Mouse (Mus musculus) macrophage (primary cell): ENCODE data around the gene Hsdl1. TPM values are rescaled to one million over a fixed set of nuclear protein-coding genes. Genes with fewer than 3 reads are reported as not detected.

Experiments
- H3K27ac ChIP-seq: fragments of 350-480 bp; formaldehyde crosslinking; 2 replicates; pipeline ENCODE4 v1.9.0; 2021
- H3K36me3 ChIP-seq: fragments of 350-480 bp; formaldehyde crosslinking; 2 replicates; pipeline ENCODE4 v1.9.0; 2021; ENCODE audit errors: inconsistent target
- H3K4me3 ChIP-seq: fragments of 350-480 bp; formaldehyde crosslinking; 2 replicates; pipeline ENCODE4 v1.9.0; 2021; ENCODE audit errors: inconsistent target
- H3K79me2 ChIP-seq: fragments of 350-480 bp; formaldehyde crosslinking; 2 replicates; pipeline ENCODE4 v1.9.0; 2021; ENCODE audit errors: inconsistent target
- WGBS: methylation state at CpG from one replicate; pipeline ENCODE4 v1.1.7; 2026; ENCODE audit warnings: inconsistent platforms; ENCODE audit not compliant: missing documents; 5-methylcytosine and 5-hydroxymethylcytosine counted together
- polyA plus RNA-seq: library from polyadenylated mRNA; stranded (reverse); fragments of 250-400 nt; gene quantifications from 3 replicates; pipeline ENCODE4 v1.2.4, GENCODE M21; 2018; ENCODE audit warnings: inconsistent platforms

Hsdl1 gene
- polyA plus RNA-seq, 1 experiment from 2014 or later, result 22.6 TPM

DNA sequence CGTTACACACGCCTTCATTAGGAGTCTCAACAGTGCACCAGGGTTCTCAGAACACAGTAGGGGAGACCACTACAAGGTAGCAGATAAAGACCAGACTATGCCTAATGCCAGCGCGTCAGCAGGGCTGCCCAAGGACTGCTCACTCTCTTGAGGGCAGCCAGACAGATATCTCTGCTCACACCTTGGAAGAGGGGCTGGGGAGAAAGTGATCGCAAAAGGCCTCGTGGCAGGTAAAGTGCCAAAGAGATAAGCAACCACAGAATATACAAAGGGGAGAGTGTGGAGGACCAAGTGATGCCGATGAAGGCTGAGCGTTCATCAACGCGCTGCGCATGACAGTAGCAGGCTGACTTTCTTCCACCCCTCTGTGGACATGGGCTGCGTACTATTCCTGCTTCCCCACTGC lies 29.4 kb upstream of the Hsdl1 start:
- Histone ChIP-seq H3K27ac (peak overlapping the region; percentile 54), H3K4me3 (peak overlapping the region; percentile 93), H3K79me2 (peaks cover 11% of the 10 kb centered on the region; the same call in 1 of the 2 replicates), H3K36me3 (peaks cover 24% of the 10 kb centered on the region; the same call in 1 of the 2 replicates)
- 40% methylated on average over 12 of the region's 12 CpGs for whole genome bisulfite sequencing

- Histone ChIP-seq H3K4me3 (peak overlapping the region; percentile 93; the same call in 1 of the 2 replicates), H3K27ac (no peak overlapping the region)
- WGBS, result 79% methylated on average over 4 of the region's 4 CpGs
Observed at GRCm38 (mm10) chr8:119603771-119604170, 28.8 kb upstream of the Hsdl1 start.

DNA sequence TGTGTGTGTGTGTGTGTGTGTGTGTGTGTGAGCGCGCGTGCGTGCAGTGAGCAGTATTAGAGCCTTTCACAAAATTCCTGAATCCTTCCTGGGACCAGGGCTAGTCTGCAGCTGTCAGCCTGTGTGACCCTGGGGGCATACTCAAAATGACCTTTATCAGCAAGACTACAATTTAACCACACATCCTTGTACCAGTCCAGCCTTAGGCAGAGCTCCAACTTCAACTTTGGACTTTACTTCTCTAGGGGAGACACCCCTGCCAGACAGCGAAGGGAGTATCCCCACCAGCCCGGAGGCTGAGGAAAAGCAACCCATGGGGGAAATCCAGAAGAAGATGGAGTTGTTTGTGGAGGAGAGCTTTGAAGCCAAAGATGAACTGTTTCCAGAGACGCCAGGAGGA lies 16.5 kb upstream of the Hsdl1 start:
- 93% methylated on average over 6 of the region's 7 CpGs for WGBS
- Histone ChIP-seq H3K27ac (no peak overlapping the region), H3K79me2 (no peaks in the 10 kb centered on the region), H3K4me3 (no peak overlapping the region), H3K36me3 (no peaks in the 10 kb centered on the region)

More at GRCm38 (mm10) chr8:119603771-119604170, 28.8 kb upstream of the Hsdl1 start:
- H3K36me3 ChIP-seq, result peaks cover 28% of the 10 kb centered on the region; the same call in 1 of the 2 replicates
- peaks cover 11% of the 10 kb centered on the region; the same call in 1 of the 2 replicates for H3K79me2 ChIP-seq

GRCm38 (mm10) chr8:119590348-119590747 lies 15.4 kb upstream of the Hsdl1 start:
- H3K27ac ChIP-seq, result no peak overlapping the region
- no peaks in the 10 kb centered on the region for H3K36me3 ChIP-seq
- no peak overlapping the region for H3K4me3 ChIP-seq
- no peaks in the 10 kb centered on the region for H3K79me2 ChIP-seq
- WGBS, result 80% methylated on average over 14 of the region's 14 CpGs

GRCm38 (mm10) chr8:119588844-119589243 lies 13.9 kb upstream of the Hsdl1 start:
- Histone ChIP-seq H3K4me3 (no peak overlapping the region), H3K79me2 (no peaks in the 10 kb centered on the region), H3K27ac (no peak overlapping the region), H3K36me3 (no peaks in the 10 kb centered on the region)
- 75% methylated on average over 10 of the region's 10 CpGs for WGBS

GRCm38 (mm10) chr8:119588321-119588720 lies 13.3 kb upstream of the Hsdl1 start:
- Histone ChIP-seq H3K79me2 (no peaks in the 10 kb centered on the region), H3K27ac (no peak overlapping the region), H3K4me3 (no peak overlapping the region), H3K36me3 (no peaks in the 10 kb centered on the region)
- 75% methylated on average over 4 of the region's 4 CpGs for WGBS

- Histone ChIP-seq H3K36me3 (no peaks in the 10 kb centered on the region), H3K27ac (no peak overlapping the region), H3K4me3 (no peak overlapping the region), H3K79me2 (no peaks in the 10 kb centered on the region)
- WGBS, result 14% methylated on average over 20 of the region's 24 CpGs
Observed at GRCm38 (mm10) chr8:119585901-119586300, 10.9 kb upstream of the Hsdl1 start.

DNA sequence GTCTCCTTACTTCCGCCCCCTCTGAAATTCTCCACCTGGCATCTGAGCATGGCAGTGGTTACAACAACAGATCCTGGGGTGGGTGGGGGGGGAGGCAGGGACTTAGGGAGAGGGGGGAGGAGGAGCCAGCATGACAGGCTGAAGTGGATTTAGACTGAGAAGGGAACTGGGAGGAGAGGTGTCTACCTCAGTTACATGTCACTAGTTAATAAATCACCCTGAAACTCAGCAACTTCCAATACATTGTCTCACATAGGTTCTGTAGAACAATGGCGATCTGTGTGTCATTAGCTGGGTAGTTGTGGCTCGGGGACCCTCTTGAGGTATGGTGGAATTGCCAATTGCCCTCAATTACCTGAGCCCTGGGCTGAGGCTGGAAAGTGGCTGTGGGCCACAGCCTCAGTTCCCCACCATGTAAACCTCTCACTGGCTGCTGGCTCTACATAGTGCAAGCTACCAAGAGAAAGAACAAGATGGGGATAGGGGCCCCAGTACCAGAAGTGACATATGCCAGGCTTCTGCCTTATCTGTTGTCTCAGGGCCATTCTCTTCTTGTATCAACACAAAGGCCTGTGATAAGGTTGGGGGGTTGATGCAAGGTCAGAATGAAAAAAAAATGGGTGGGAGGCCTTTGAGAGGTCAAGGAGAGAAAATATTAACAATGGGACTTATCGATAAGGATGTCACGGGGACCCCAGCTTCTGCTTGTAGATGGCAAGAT lies 5.6 kb upstream of the Hsdl1 start:
- no peak overlapping the region for H3K4me3 ChIP-seq
- no peaks in the 10 kb centered on the region for H3K79me2 ChIP-seq
- WGBS, result 92% methylated on average over 5 of the region's 5 CpGs
- H3K27ac ChIP-seq, result no peak overlapping the region
- no peaks in the 10 kb centered on the region for H3K36me3 ChIP-seq

DNA sequence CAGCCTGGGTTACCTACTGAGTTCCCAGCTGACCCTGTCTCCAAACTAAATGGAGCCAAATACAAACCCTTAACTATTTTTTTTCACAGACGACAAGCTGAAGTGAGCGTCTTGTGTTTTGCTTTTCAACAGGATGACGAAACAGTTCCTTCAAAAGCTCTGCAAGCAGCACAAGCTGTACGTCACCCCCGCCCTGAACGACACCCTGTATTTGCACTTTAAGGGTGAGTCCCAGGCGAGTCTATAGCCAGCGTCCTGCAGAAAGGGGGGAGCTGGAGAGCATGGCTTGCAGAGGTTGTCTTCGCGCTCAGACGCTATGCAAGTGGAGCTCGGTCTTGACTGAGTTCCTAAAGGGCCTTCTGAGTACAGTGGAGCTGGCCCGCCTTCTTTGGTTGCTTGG lies 4.1 kb upstream of the Hsdl1 start:
- Histone ChIP-seq H3K27ac (no peak overlapping the region), H3K79me2 (peaks cover 7% of the 10 kb centered on the region), H3K36me3 (no peaks in the 10 kb centered on the region), H3K4me3 (no peak overlapping the region)
- 56% methylated on average over 13 of the region's 13 CpGs for WGBS

DNA sequence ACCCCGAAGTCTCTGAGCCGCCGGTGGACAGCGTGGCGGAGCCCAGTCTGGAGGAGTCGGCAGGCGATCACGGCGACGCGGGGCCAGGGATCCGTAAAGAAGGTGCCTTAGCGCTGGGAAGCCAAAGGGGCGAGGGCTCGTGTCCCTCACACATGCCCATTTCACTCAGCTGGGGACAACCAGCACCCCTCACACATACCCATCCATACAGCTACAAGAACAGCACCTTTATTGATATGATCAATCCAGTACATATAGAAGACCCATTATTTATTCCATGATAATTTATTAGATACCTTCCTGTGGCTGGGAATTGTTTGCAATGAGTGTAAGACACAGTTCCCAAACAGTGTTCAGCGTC lies 363 bp upstream of the Hsdl1 start:
- no peak overlapping the region; the same call in 1 of the 2 replicates for H3K4me3 ChIP-seq
- H3K27ac ChIP-seq, result no peak overlapping the region
- peaks cover 44% of the 10 kb centered on the region for H3K79me2 ChIP-seq
- no peaks in the 10 kb centered on the region for H3K36me3 ChIP-seq
- 4% methylated on average over 16 of the region's 16 CpGs for WGBS

GRCm38 (mm10) chr8:119572411-119572810 lies 2.6 kb downstream of the Hsdl1 start:
- WGBS, result 95% methylated on average over 4 of the region's 4 CpGs
- Histone ChIP-seq H3K4me3 (no peak overlapping the region), H3K36me3 (no peaks in the 10 kb centered on the region), H3K27ac (no peak overlapping the region), H3K79me2 (peaks cover 73% of the 10 kb centered on the region)

GRCm38 (mm10) chr8:119571135-119571534 lies 3.8 kb downstream of the Hsdl1 start:
- whole genome bisulfite sequencing, result 69% methylated on average over 6 of the region's 6 CpGs
- no peak overlapping the region for H3K27ac ChIP-seq
- H3K4me3 ChIP-seq, result no peak overlapping the region
- H3K79me2 ChIP-seq, result peaks cover 73% of the 10 kb centered on the region
- peaks cover 8% of the 10 kb centered on the region; the same call in 1 of the 2 replicates for H3K36me3 ChIP-seq

DNA sequence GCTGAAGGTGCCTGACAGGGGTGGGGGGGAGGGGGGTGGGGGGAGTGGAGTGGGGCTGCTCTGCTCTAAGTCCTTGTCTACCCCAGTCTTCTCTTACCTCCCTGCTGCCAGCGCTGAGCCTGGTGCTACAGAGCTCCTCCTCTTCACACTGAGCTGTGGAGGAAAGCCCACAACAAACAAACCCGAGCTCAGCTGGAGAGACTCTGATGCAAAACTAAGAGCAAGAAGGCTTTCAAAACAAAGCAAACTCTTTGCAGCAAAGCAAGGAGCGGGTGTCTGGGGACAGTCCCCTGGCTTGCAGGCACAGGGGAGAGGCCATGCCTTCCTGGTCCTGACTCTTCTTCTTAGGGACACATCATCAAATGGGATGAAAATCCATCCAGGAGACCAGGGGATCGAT lies 5.1 kb downstream of the Hsdl1 start:
- Histone ChIP-seq H3K27ac (no peak overlapping the region), H3K36me3 (peaks cover 21% of the 10 kb centered on the region), H3K4me3 (no peak overlapping the region), H3K79me2 (peaks cover 73% of the 10 kb centered on the region)
- 96% methylated on average over 4 of the region's 4 CpGs for WGBS

GRCm38 (mm10) chr8:119568951-119569350 lies 6.0 kb downstream of the Hsdl1 start:
- H3K79me2 ChIP-seq, result peaks cover 65% of the 10 kb centered on the region
- H3K4me3 ChIP-seq, result no peak overlapping the region
- H3K36me3 ChIP-seq, result peaks cover 30% of the 10 kb centered on the region
- no peak overlapping the region for H3K27ac ChIP-seq
- WGBS, result 92% methylated on average over 7 of the region's 7 CpGs

- peaks cover 58% of the 10 kb centered on the region for H3K79me2 ChIP-seq
- no peak overlapping the region for H3K4me3 ChIP-seq
- WGBS, result 94% methylated on average over 9 of the region's 9 CpGs
- H3K27ac ChIP-seq, result no peak overlapping the region
- H3K36me3 ChIP-seq, result peaks cover 37% of the 10 kb centered on the region
Observed at GRCm38 (mm10) chr8:119568251-119568650, 6.7 kb downstream of the Hsdl1 start.
